In genomic region chr5:100822826-100823225, GRCm38 (mm10) we compare ENCODE assay signal across 18 mouse cellular contexts. TPM values are rescaled to one million over a fixed set of nuclear protein-coding genes. Genes with fewer than 3 reads are reported as not detected.
DNase-seq lines count a peak whose midpoint lies in the region; ATAC-seq and TF ChIP-seq lines count a peak whose summit lies in the region.
"Had no signal": no experiment of that assay in that cellular context is flagged by ENCODE, and none has a peak within 500 bp of the region (broad histone marks: within the 10 kb centered on the region; RNA-seq: fewer than 3 reads in every experiment).

No protein-coding gene starts in this region.

- no peak for ATAC-seq in lung, postnatal 0 days
- ATAC-seq: CD4-positive, CD25-positive, alpha-beta regulatory T cell, adult 4 months; forebrain, postnatal 0 days had no signal

- no peak for TF ChIP-seq RAD21 in MEL (IDR thresholded peaks at IDR 0.05; ENCODE audit: low read depth, low read length)

- peaks cover 12% of the 10 kb centered on the region for H3K79me2 ChIP-seq in MEL (ENCODE audit: control insufficient read depth, insufficient read depth, low read length, poor library complexity)

- no peak overlapping the region for H3K4me3 ChIP-seq in MEL (ENCODE audit: control insufficient read depth in 1 of 2, insufficient read depth in 1 of 2, low read depth in 2 of 2, low read length in 2 of 2)
- H3K4me3 ChIP-seq in layer of hippocampus, adult 2 months: no peak overlapping the region
- no peak overlapping the region for H3K4me3 ChIP-seq in lung, postnatal 0 days (ENCODE audit: low read depth, low read length)
- H3K4me3 ChIP-seq: embryonic facial prominence, embryonic 13.5 days; forebrain, embryonic 12.5 days; heart, embryonic 13.5 days; hindbrain, embryonic 15.5 days had no signal

- no peak overlapping the region for H3K27ac ChIP-seq in MEL (ENCODE audit: control insufficient read depth, low read depth, low read length)
- H3K27ac ChIP-seq in layer of hippocampus, adult 2 months: no peak overlapping the region
- no peak overlapping the region for H3K27ac ChIP-seq in lung, postnatal 0 days (ENCODE audit: low read length)
- H3K27ac ChIP-seq: embryonic facial prominence, embryonic 13.5 days; forebrain, embryonic 12.5 days; heart, embryonic 13.5 days; hindbrain, embryonic 15.5 days had no signal

- no peak for TF ChIP-seq EP300 in MEL (IDR thresholded peaks at IDR 0.05; ENCODE audit: low read depth in 1 of 2, low read length in 2 of 2)
- no peak for TF ChIP-seq EP300 in lung, postnatal 0 days (IDR thresholded peaks at IDR 0.05)

- no peak for TF ChIP-seq POLR2A in MEL (IDR thresholded peaks at IDR 0.05; ENCODE audit: control insufficient read depth in 1 of 2, insufficient read depth in 1 of 2, low read depth in 1 of 2, low read length in 2 of 2, poor library complexity in 1 of 2)

- no peak overlapping the region for H3K9ac ChIP-seq in MEL (ENCODE audit: control insufficient read depth, low read depth, low read length, poor library complexity, severe bottlenecking)
- no peak overlapping the region for H3K9ac ChIP-seq in lung, postnatal 0 days (replicated peaks; ENCODE audit: low read depth)
- H3K9ac ChIP-seq: embryonic facial prominence, embryonic 13.5 days; forebrain, embryonic 12.5 days; forebrain, postnatal 0 days; heart, embryonic 13.5 days; hindbrain, embryonic 15.5 days had no signal

- DNase-seq in 416B (ENCODE audit: low read depth) (peak; percentile 59), MEL (ENCODE audit: low read depth, low spot score) (no peak)
- DNase-seq in thymus, postnatal 10 days (ENCODE audit: low spot score in 2 of 2): peak; percentile 29 to 51
- DNase-seq in thymus, postnatal 4 days: peak; percentile 38
- no peak for DNase-seq in layer of hippocampus, adult 2 months (ENCODE audit: low spot score in 2 of 2)
- no peak for DNase-seq in lung, postnatal 0 days (ENCODE audit: low spot score)
- DNase-seq: adrenal gland, postnatal 10 days; cerebellum, adult 11 months; cerebellum, adult 8-10 months; forebrain, postnatal 0 days; gastrocnemius, postnatal 14 days; heart, postnatal 36 days had no signal

- 68% methylated on average over 7 of the region's 7 CpGs for WGBS in lung, postnatal 0 days

- no peak for TF ChIP-seq CTCF in MEL (IDR thresholded peaks at IDR 0.05 in 2 of 3, conservative IDR thresholded peaks at IDR 0.05 in 1 of 3; ENCODE audit: control insufficient read depth in 1 of 3, insufficient read depth in 1 of 3, low read depth in 2 of 3, low read length in 3 of 3, poor library complexity in 1 of 3, severe bottlenecking in 1 of 3)
- no peak for TF ChIP-seq CTCF in layer of hippocampus, adult 2 months (conservative IDR thresholded peaks at IDR 0.05)
- no peak for TF ChIP-seq CTCF in lung, postnatal 0 days (IDR thresholded peaks at IDR 0.05)

- H3K36me3 ChIP-seq in MEL (ENCODE audit: control insufficient read depth in 1 of 2, insufficient read depth in 2 of 2, low read length in 2 of 2): peaks cover 2 to 12% of the 10 kb centered on the region in 2 experiments; a peak in 3 of 4 replicates
- no peaks in the 10 kb centered on the region for H3K36me3 ChIP-seq in lung, postnatal 0 days (ENCODE audit: insufficient read depth, low read length)
- H3K36me3 ChIP-seq: embryonic facial prominence, embryonic 13.5 days; forebrain, embryonic 12.5 days; hindbrain, embryonic 15.5 days had no signal

- H3K9me3 ChIP-seq in MEL (replicated peaks; ENCODE audit: insufficient read depth, low read length): no peaks in the 10 kb centered on the region
- no peaks in the 10 kb centered on the region for H3K9me3 ChIP-seq in lung, postnatal 0 days (ENCODE audit: low read length)
- H3K9me3 ChIP-seq: embryonic facial prominence, embryonic 13.5 days; forebrain, embryonic 12.5 days; G1E; heart, embryonic 13.5 days; hindbrain, embryonic 15.5 days had no signal

- peaks cover 0 to 3% of the 10 kb centered on the region in 2 experiments; a peak in 1 of 4 replicates for H3K4me1 ChIP-seq in MEL (ENCODE audit: control insufficient read depth in 1 of 2, insufficient read depth in 2 of 2, low read length in 2 of 2)
- no peaks in the 10 kb centered on the region; the same call in 1 of the 2 replicates for H3K4me1 ChIP-seq in lung, postnatal 0 days (ENCODE audit: insufficient read depth, low read depth, low read length)

- no peak overlapping the region for H3K4me2 ChIP-seq in lung, postnatal 0 days (replicated peaks; ENCODE audit: low read depth, low read length)
- H3K4me2 ChIP-seq: embryonic facial prominence, embryonic 13.5 days; forebrain, embryonic 12.5 days; heart, embryonic 13.5 days; hindbrain, embryonic 15.5 days had no signal

- no peaks in the 10 kb centered on the region for H3K27me3 ChIP-seq in MEL (ENCODE audit: control insufficient read depth in 1 of 2, insufficient read depth in 2 of 2, low read length in 2 of 2)
- no peaks in the 10 kb centered on the region for H3K27me3 ChIP-seq in lung, postnatal 0 days (replicated peaks; ENCODE audit: insufficient read depth, low read length)
- H3K27me3 ChIP-seq: embryonic facial prominence, embryonic 13.5 days; forebrain, embryonic 12.5 days; heart, embryonic 13.5 days; hindbrain, embryonic 15.5 days had no signal

TF ChIP-seq in MEL, 35 proteins besides CTCF, POLR2A, EP300 and RAD21:
- TF ChIP-seq TCF12 (IDR thresholded peaks at IDR 0.05; ENCODE audit: low read depth, low read length): 0 out of 2 replicates have a peak, but pooled peaks have one; percentile 32
- TF ChIP-seq ZC3H11A (IDR thresholded peaks at IDR 0.05; ENCODE audit: low read depth, low read length): no peak
- peak; percentile 36; the same call in 1 of the 2 replicates for TF ChIP-seq USF1 (IDR thresholded peaks at IDR 0.05; ENCODE audit: low read depth, low read length)

RNA-seq across cellular contexts. Expression of gene Abraxas1, which starts 2.1 kb away (rescaled TPM):
- total RNA-seq in MEL (2012; rRNA removed): 14.2 and 15.1 TPM in 2 replicates
- polyA plus RNA-seq in MEL (2012; ENCODE audit: insufficient read depth in 1 of 2, insufficient read length in 2 of 2, low read depth in 1 of 2, low replicate concordance in 2 of 2, missing spikeins in 1 of 2): 10 to 100 TPM in 1 of 2 experiments, not detected in 1; 26.4 TPM
- 1 to 10 TPM; 8.4 to 9.5 TPM for total RNA-seq in layer of hippocampus, adult 2 months (2021)
- polyA plus RNA-seq in lung, postnatal 0 days (2015; fragmentation: Nextera tagmentation; extraction: Ambion mirVana): 11.4 and 11.6 TPM in 2 replicates

RNA-seq across cellular contexts. Expression of gene Gpat3, which starts 22.7 kb away (rescaled TPM):
- 0.04 and 0.10 TPM in 2 replicates for total RNA-seq in MEL (2012; rRNA removed)
- polyA plus RNA-seq in MEL (2012; ENCODE audit: insufficient read depth in 1 of 2, insufficient read length in 2 of 2, low read depth in 1 of 2, low replicate concordance in 2 of 2, missing spikeins in 1 of 2): under 1 TPM in 1 of 2 experiments, not detected in 1; 0.13 TPM
- total RNA-seq in layer of hippocampus, adult 2 months (2021): 1 to 10 TPM; 2.1 to 3.7 TPM
- polyA plus RNA-seq in lung, postnatal 0 days (2015; fragmentation: Nextera tagmentation; extraction: Ambion mirVana): 2.3 and 2.9 TPM in 2 replicates
- polyA plus RNA-seq: G1E had no signal

RNA-seq across cellular contexts. Expression of gene Mrps18c, which starts 24.4 kb away (rescaled TPM):
- total RNA-seq in MEL (2012; rRNA removed): 110 and 135 TPM in 2 replicates
- polyA plus RNA-seq in MEL (2012; ENCODE audit: insufficient read depth in 1 of 2, insufficient read length in 2 of 2, low read depth in 1 of 2, low replicate concordance in 2 of 2, missing spikeins in 1 of 2): 100 to 1,000 TPM in 1 of 2 experiments, not detected in 1; 135 TPM
- total RNA-seq in layer of hippocampus, adult 2 months (2021): 10 to 100 TPM; 55.6 to 66.2 TPM
- polyA plus RNA-seq in lung, postnatal 0 days (2015; fragmentation: Nextera tagmentation; extraction: Ambion mirVana): 118 and 145 TPM in 2 replicates

RNA-seq across cellular contexts. Expression of gene Helq, which starts 24.4 kb away (rescaled TPM):
- total RNA-seq in MEL (2012; rRNA removed): 16.3 and 22.7 TPM in 2 replicates
- 10 to 100 TPM in 1 of 2 experiments, not detected in 1; 32.2 TPM for polyA plus RNA-seq in MEL (2012; ENCODE audit: insufficient read depth in 1 of 2, insufficient read length in 2 of 2, low read depth in 1 of 2, low replicate concordance in 2 of 2, missing spikeins in 1 of 2)
- total RNA-seq in layer of hippocampus, adult 2 months (2021): 10 to 100 TPM; 15.8 to 18.1 TPM
- 5.3 and 6.8 TPM in 2 replicates for polyA plus RNA-seq in lung, postnatal 0 days (2015; fragmentation: Nextera tagmentation; extraction: Ambion mirVana)

Comparison
In these comparisons a context has a peak if more than half of its experiments do, and no peak if none do; other contexts are left out.
1. DNase-seq: peak in 416B (single experiment), thymus, postnatal 10 days (2 of 2) and thymus, postnatal 4 days (single experiment); none in MEL (single experiment), layer of hippocampus, adult 2 months (0 of 2) and lung, postnatal 0 days (single experiment).